Mouse (Mus musculus) limb, embryonic 14.5 days (tissue): ENCODE measurements at regions not wholly inside any gene's neighbourhood (a gene's known extent, or its start where the extent isn't known, plus 50 kb on each side); places are given as distances from the start of the nearest gene placed in this dataset.

Experiments used
- ATAC-seq: fragments of 200-750 bp; cut with Nextera tagmentation; 2 replicates; pipeline ENCODE4 v1.8.0; 2017; ENCODE audit warnings: low read depth, moderate number of reproducible peaks, moderate TSS enrichment; ENCODE audit not compliant: low FRiP score
- DNase-seq: peaks from one replicate; pipeline ENCODE4 v3.0.0-alpha.2; 2015; ENCODE audit warnings: low spot score
- H3K27ac ChIP-seq: fragments of 300-500 bp; sonication (generic); replicated peaks from 2 replicates; pipeline ENCODE4 v1.5.1; 2014; ENCODE audit warnings: low read depth, mild to moderate bottlenecking, low read length, moderate library complexity, mixed read lengths
- H3K27me3 ChIP-seq: fragments of 300-500 bp; sonication (generic); 2 replicates; pipeline ENCODE4 v1.6.1; 2014; ENCODE audit warnings: low read length, mixed read lengths; ENCODE audit not compliant: control insufficient read depth, insufficient read depth
- H3K36me3 ChIP-seq: fragments of 300-500 bp; sonication (generic); 2 replicates; pipeline ENCODE4 v1.6.1; 2014; ENCODE audit warnings: mild to moderate bottlenecking, low read length, moderate library complexity, mixed read lengths; ENCODE audit not compliant: control insufficient read depth, insufficient read depth
- H3K4me1 ChIP-seq: fragments of 300-500 bp; sonication (generic); 2 replicates; pipeline ENCODE4 v1.6.1; 2014; ENCODE audit warnings: antibody characterized with exemption, low read length, mixed read lengths; ENCODE audit not compliant: control insufficient read depth, insufficient read depth
- H3K4me2 ChIP-seq: fragments of 300-500 bp; sonication (generic); replicated peaks from 2 replicates; pipeline ENCODE4 v1.6.1; 2014; ENCODE audit warnings: low read depth, mild to moderate bottlenecking, low read length, moderate library complexity; ENCODE audit not compliant: severe bottlenecking
- H3K4me3 ChIP-seq: fragments of 300-500 bp; sonication (generic); replicated peaks from 2 replicates; pipeline ENCODE4 v1.5.1; 2014; ENCODE audit warnings: low read length
- H3K9ac ChIP-seq: fragments of 300-500 bp; sonication (generic); 2 replicates; pipeline ENCODE4 v1.6.1; 2014; ENCODE audit warnings: mild to moderate bottlenecking, low read depth, low read length, moderate library complexity; ENCODE audit not compliant: severe bottlenecking
- H3K9me3 ChIP-seq: fragments of 300-500 bp; sonication (generic); 2 replicates; pipeline ENCODE4 v1.6.1; 2016; ENCODE audit warnings: low read length; ENCODE audit not compliant: control insufficient read depth
- POLR2A ChIP-seq: fragments of 200-500 bp; IDR thresholded peaks from 2 replicates; pipeline ENCODE4 v1.8.0; 2012; ENCODE audit warnings: inconsistent platforms, mild to moderate bottlenecking, moderate library complexity, borderline replicate concordance; ENCODE audit not compliant: insufficient read depth, insufficient read length; ENCODE audit errors: extremely low read depth
- WGBS: fragments of 180-500 bp; shearing (Covaris S2); extraction: QIAGEN DNeasy Blood & Tissue Kit; methylation state at CpG from one replicate; pipeline ENCODE4 v1.1.7; 2014; 5-methylcytosine and 5-hydroxymethylcytosine counted together

GRCm38 (mm10) chr2:75492501-75492898 is 166.6 kb upstream of the Hnrnpa3 start:
- no peaks in the 10 kb centered on the region for H3K27me3 ChIP-seq
- no peak for TF ChIP-seq POLR2A
- ATAC-seq (no peak), DNase-seq (no peak)
- 20% methylated on average over 4 of the region's 4 CpGs for WGBS
- H3K4me3 ChIP-seq: no peak overlapping the region
- H3K4me2 ChIP-seq: no peak overlapping the region
- peaks cover 26% of the 10 kb centered on the region for H3K4me1 ChIP-seq
- H3K9me3 ChIP-seq: no peaks in the 10 kb centered on the region
- no peak overlapping the region for H3K9ac ChIP-seq
- H3K36me3 ChIP-seq: no peaks in the 10 kb centered on the region
- H3K27ac ChIP-seq: no peak overlapping the region

- no peak overlapping the region for H3K9ac ChIP-seq
- no peak overlapping the region for H3K4me2 ChIP-seq
- WGBS: 70% methylated on average over 5 of the region's 5 CpGs
- no peak for TF ChIP-seq POLR2A
- no peak for ATAC-seq
- H3K27ac ChIP-seq: no peak overlapping the region
- no peak overlapping the region for H3K4me3 ChIP-seq
- H3K36me3 ChIP-seq: no peaks in the 10 kb centered on the region
- H3K4me1 ChIP-seq: peaks cover 24% of the 10 kb centered on the region
- no peaks in the 10 kb centered on the region for H3K27me3 ChIP-seq
- no peaks in the 10 kb centered on the region for H3K9me3 ChIP-seq
- DNase-seq: no peak
These were observed 162.3 kb upstream of the Hnrnpa3 start for GRCm38 (mm10) chr2:75496606-75497240.

- Histone ChIP-seq H3K27ac (no peak overlapping the region), H3K36me3 (no peaks in the 10 kb centered on the region), H3K4me3 (no peak overlapping the region), H3K4me1 (peaks cover 16% of the 10 kb centered on the region), H3K9ac (no peak overlapping the region), H3K27me3 (no peaks in the 10 kb centered on the region), H3K9me3 (no peaks in the 10 kb centered on the region), H3K4me2 (no peak overlapping the region)
- DNase-seq (no peak), ATAC-seq (no peak)
- 85% methylated on average over 4 of the region's 4 CpGs for WGBS
- TF ChIP-seq POLR2A: no peak
These were observed 148.8 kb upstream of the Hnrnpa3 start for GRCm38 (mm10) chr2:75510223-75510622.

GRCm38 (mm10) chr2:75512422-75513170 is 146.5 kb upstream of the Hnrnpa3 start:
- whole genome bisulfite sequencing: 37% methylated on average over 8 of the region's 8 CpGs
- Histone ChIP-seq H3K9ac (no peak overlapping the region), H3K4me1 (peaks cover 23% of the 10 kb centered on the region), H3K36me3 (no peaks in the 10 kb centered on the region), H3K4me3 (no peak overlapping the region), H3K9me3 (no peaks in the 10 kb centered on the region), H3K4me2 (no peak overlapping the region), H3K27ac (no peak overlapping the region), H3K27me3 (peaks cover 7% of the 10 kb centered on the region; the same call in 1 of the 2 replicates)
- TF ChIP-seq POLR2A: no peak
- no peak for DNase-seq
- ATAC-seq: peak; percentile 74

- TF ChIP-seq POLR2A: no peak
- Histone ChIP-seq H3K4me3 (no peak overlapping the region), H3K4me2 (no peak overlapping the region), H3K27ac (no peak overlapping the region), H3K4me1 (peaks cover 23% of the 10 kb centered on the region), H3K9ac (no peak overlapping the region), H3K36me3 (no peaks in the 10 kb centered on the region), H3K27me3 (peaks cover 7% of the 10 kb centered on the region; the same call in 1 of the 2 replicates), H3K9me3 (no peaks in the 10 kb centered on the region)
- 43% methylated on average over 6 of the region's 6 CpGs for WGBS
- DNase-seq: no peak
- ATAC-seq: no peak
These were observed 144.9 kb upstream of the Hnrnpa3 start for GRCm38 (mm10) chr2:75514171-75514570.
